Mouse (Mus musculus) bone marrow macrophage, adult 2 months (primary cell): ENCODE measurements around the gene Kctd8.

Source experiments
- CTCF ChIP-seq: IDR thresholded peaks from 2 replicates; pipeline ENCODE4 v1.5.1; 2012; ENCODE audit warnings: low read depth, mild to moderate bottlenecking, low read length, moderate library complexity
- POLR2A ChIP-seq: IDR thresholded peaks from 2 replicates; pipeline ENCODE4 v1.6.1; 2012; ENCODE audit warnings: mild to moderate bottlenecking, low read depth, low read length, borderline replicate concordance

DNA sequence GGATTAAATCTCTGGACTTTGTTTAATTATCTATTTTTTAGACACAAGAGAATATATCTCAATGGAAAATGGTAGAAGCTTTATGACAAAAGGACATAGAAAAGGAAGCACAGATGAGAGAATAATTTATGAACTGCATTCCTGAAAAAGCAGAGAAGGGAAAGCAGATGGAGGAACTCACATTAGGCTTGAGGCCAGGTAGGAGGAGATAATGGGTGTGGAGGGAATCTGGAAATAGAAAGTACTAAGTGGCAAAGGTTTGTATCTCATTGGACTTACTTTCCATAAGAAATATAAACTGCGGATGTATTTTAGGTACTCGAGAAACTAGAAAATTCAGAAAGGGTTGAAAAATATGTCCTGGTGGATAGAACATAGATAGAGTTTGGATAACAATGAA is 114.3 kb downstream of the Kctd8 start:
- no peak for TF ChIP-seq POLR2A
- no peak for TF ChIP-seq CTCF
